Mouse (Mus musculus) urinary bladder, adult 2 months (tissue): Measurements from ENCODE around the gene Galns. TPM values are rescaled to one million over a fixed set of nuclear protein-coding genes. Genes with fewer than 3 reads are reported as not detected.

Experiments used
- DNase-seq: peaks from one replicate; pipeline ENCODE4 v3.0.0; 2022; ENCODE audit warnings: low spot score
- polyA plus RNA-seq: library from polyadenylated mRNA; depleted of rRNA; stranded (reverse); fragments of >200 nt; gene quantifications from 2 replicates; pipeline ENCODE4 v1.2.3, GENCODE M21; 2012; rRNA removed

Gene Galns
- polyA plus RNA-seq: 16.2 and 20.8 TPM in 2 replicates

DNA sequence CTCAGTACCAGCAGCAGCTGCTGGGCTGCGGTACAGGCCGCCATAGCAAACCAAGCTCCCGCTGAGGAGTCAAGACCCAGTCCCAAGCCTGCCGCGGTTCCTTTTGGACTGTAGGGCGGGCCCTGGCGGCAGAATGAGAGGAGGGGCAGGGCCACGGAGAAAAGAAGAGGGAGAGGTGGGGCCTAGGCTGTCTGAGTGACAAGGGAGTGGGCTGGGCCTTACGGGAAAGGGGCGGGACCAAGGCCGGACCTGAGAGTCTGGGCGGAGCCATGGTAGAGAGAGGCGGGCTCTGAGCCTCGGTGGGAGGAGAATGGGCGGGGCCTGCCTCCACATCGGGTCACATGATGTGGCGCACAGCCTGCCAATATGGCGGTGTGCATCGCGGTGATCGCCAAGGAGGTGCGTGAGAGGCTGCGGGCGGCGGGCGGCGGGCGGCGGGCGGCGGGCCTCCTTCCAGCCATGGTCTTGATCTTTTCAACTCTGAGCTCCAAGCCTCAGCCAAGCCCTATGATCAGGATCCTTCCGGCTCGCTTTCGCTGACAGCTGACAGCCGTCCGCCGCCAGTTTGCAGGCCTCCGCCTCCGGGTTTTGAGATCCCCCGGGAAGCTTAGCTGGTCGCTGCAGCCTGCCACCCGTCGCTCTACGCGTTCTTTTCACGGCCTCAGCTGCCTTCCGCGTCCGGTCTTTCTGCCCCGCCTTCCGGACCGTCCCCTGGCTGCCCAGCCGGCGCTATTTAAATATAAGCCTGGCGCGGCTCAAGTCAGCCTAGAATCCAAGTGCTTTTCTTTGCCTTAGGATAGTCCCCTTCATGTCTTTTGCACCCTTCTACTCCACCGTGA lies at the start of gene Galns, which contains the start of gene Trappc2l:
Gene Galns (minus strand): TSS at position 169 of the 839 bp plus-strand sequence.
Gene Trappc2l (plus strand): TSS at position 346 of the 839 bp plus-strand sequence.
- peak; percentile 77 for DNase-seq

DNA sequence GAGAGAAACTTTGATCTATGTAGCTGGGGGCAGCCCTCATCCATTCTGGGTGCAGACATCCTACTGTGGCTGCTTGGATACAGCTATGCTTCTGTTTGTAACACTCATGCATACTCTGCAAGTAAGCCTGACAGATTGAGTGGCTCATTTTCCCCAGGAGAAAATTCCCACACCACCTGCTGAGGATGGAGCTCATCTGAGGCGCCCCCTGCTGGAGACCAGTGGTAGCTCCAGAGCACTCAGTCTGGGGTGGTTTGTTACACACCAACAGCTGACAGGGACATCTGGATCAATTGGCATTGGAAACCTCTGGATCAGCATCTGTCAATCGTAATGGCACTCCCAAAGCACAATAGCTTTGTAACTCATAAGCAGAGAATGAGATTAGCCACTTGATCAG lies 48.8 kb upstream of the Galns start:
- no peak for DNase-seq

DNA sequence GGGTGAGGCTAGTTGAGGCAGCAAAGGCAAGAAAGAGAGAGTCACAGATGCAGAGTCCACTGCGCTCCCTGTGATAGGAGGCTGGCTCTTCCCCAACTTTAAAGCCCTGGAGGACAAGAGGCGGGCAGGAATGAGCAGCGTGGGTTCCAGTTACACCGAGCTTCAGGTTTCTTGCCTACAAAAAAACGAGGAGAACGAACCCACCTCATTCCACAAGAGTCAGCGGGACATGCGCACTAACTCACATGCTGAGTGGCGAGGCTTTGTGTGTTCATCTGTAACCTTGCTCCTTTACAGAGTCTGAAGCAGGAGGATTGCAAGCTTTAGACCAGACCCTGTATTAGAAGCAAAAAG lies 47.5 kb upstream of the Galns start:
- no peak for DNase-seq

- DNase-seq: no peak
Measured at GRCm38 (mm10) chr8:122658149-122658806, 47.0 kb upstream of the Galns start.

DNA sequence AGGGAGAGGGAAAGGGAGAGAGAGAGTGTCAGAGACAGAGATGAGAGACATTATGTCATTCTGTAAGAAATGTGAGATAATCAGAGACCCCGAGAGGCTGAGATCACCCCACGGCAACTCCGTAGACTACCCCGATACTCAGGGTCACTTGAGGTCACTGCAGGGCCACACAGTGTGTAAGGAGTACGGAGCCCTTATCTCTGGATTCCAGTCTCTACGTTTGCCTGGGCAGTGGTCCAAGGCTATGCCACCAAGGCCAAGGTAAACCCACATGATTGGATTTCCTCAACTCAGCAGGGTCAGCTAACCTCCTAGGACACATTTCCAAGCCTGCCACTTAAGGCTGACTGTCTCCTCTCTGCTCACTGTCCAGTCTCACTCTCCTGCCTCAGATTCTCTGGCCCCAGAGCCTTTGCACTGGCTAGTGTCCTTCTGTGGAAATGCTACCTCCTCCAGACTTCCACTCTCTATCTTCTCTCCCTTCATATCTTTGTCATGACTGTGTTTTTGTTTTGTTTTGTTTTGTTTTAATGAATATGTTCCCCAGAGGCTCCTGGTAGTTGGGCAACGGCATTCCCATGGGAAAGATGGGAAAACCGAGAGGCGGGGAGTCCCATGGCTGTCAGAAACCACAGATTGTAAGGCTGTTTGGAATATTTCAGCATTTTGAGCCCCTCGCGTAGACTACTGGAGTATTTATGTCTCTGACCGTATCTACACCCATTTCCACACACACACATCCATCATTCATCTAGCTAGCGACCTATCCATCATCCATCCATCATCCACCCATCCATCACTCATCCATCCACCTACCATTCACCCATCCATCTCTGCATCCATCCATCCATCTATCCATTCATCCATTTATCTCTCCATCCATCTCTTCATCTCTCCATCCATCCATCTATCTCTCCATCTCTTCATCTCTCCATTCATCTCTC lies 45.1 kb upstream of the Galns start:
- DNase-seq: no peak

DNA sequence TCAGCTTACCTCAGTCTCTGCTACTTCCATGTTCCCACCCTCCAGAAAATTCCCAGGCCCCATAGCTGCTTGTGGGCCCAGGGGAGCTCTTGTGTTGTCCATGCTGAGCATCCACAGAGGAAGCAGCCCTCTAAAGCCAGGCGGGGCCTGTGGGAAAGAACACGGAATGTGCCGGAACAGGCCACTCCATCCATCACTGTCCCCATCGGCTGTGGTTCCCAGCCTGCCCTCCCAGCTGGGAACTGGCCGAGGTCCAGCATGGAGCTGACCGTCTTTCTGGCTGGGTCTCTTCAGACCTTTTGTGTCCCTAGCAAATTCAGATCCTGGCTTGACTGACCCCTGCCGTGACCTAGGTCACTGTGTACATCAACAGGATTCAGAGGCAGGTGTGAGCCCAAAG lies 43.5 kb upstream of the Galns start:
- DNase-seq: no peak

GRCm38 (mm10) chr8:122652643-122653042 lies 41.4 kb upstream of the Galns start:
- DNase-seq: no peak

GRCm38 (mm10) chr8:122651326-122651921 lies 40.2 kb upstream of the Galns start:
- DNase-seq: no peak

GRCm38 (mm10) chr8:122648192-122648970 lies 37.1 kb upstream of the Galns start:
- no peak for DNase-seq

GRCm38 (mm10) chr8:122646337-122646736 lies 35.1 kb upstream of the Galns start:
- DNase-seq: no peak

DNA sequence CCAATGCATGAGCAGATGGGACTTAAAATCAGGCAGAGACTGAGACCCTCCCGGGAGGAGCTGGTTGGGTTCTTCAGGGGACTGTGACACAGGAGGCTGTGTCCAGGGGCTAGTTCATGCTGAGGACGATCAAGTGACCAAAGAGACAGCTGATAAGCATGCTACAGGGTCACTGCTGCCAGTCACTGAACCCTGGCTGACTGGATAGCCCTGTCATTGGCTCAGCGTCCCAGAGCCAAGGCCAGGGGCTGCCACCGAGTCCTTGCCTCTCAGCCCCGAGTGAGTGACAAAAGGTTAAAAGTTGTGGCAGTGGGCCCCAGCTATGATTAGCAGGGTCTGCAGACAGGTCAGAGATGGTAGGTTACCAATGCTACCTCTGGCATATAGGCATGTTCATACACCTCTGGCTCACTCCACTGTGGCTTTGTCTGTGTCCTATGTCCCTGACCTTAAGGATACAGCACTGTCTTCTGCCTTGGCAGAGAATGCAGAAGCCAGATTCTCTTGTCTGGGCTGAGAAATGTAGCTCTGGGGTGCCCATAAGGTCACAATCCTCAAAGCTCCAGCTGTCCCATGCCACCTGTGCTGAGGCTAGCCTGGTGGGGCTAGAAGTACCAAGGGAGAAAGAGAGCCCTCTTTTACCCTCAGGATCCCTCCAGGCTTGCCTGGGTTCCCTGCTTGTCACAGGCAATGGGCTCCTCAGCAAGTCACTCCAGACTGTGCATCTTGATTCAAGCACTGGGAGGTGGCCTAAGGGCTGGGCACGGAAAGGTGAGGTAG lies 33.1 kb upstream of the Galns start:
- DNase-seq: no peak

GRCm38 (mm10) chr8:122642071-122642470 lies 30.8 kb upstream of the Galns start:
- DNase-seq: no peak

- no peak for DNase-seq
Measured at GRCm38 (mm10) chr8:122641406-122641805, 30.1 kb upstream of the Galns start.

- DNase-seq: no peak
Measured at GRCm38 (mm10) chr8:122640825-122641224, 29.6 kb upstream of the Galns start.

- no peak for DNase-seq
Measured at GRCm38 (mm10) chr8:122639521-122640248, 28.4 kb upstream of the Galns start.

DNA sequence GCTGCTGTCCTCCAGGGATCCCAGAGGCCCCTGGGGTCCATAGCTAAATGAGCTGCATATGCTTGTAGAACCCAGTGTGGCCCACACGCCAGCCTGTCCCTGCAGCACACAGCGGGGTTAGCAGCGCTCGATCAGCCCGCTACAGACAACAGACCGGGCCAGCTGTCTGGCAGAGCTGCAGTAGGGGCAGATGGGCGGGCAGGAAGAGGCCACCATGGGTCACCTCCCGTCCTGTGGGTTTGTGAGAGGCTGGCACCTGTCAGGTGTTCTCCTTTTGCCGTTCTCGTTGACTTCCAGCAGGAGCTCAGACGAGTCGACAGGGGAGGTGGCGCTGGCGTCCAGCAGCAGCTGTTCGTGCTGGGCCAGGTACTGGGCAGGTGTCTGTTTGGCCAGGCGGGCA lies 27.3 kb upstream of the Galns start:
- no peak for DNase-seq

GRCm38 (mm10) chr8:122637230-122637629 lies 26.0 kb upstream of the Galns start:
- DNase-seq: no peak

DNA sequence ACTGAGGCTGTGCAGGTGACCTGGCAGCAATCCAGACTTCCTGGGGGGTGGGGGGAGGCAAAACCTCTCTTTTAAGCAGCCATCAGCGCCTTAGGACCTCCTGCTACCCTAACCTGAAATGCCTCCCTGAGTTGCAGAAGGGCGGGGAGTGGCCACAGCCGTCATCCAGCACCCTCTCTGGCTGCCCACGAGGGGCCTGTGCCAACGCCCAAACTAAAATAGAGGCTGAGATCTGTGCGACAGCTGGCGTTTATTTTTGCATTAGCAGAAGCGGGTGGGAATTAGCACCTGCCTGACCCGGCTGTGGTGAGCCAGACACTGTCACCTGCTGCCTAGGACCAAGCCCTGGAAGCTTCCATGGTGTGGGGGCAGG lies 25.5 kb upstream of the Galns start:
- DNase-seq: no peak
